Mouse (Mus musculus): ENCODE data around the gene Ramp2. TPM values are rescaled to one million over a fixed set of nuclear protein-coding genes. Genes with fewer than 3 reads are reported as not detected.

Gene Ramp2
- polyA plus RNA-seq, 1 experiment: 2.7 TPM

- TF ChIP-seq CTCF (IDR thresholded peaks at IDR 0.05; ENCODE audit: borderline replicate concordance, insufficient read depth, low read length): no peak
- TF ChIP-seq POLR2A (IDR thresholded peaks at IDR 0.05; ENCODE audit: low read depth, low read length): no peak
- Histone ChIP-seq H3K4me3 (ENCODE audit: insufficient read depth, low read length) (no peak overlapping the region), H3K4me1 (ENCODE audit: control insufficient read depth, insufficient read depth, low read length) (peaks cover 15% of the 10 kb centered on the region; the same call in 1 of the 2 replicates), H3K27ac (ENCODE audit: insufficient read depth, low read length) (no peak overlapping the region)
Observed at GRCm38 (mm10) chr11:101263138-101263988, 17.5 kb downstream of the Ramp2 start.

- Histone ChIP-seq H3K27ac (ENCODE audit: insufficient read depth, low read length) (no peak overlapping the region), H3K4me1 (ENCODE audit: control insufficient read depth, insufficient read depth, low read length) (peaks cover 15% of the 10 kb centered on the region; the same call in 1 of the 2 replicates), H3K4me3 (ENCODE audit: insufficient read depth, low read length) (no peak overlapping the region)
- no peak for TF ChIP-seq POLR2A (IDR thresholded peaks at IDR 0.05; ENCODE audit: low read depth, low read length)
- TF ChIP-seq CTCF (IDR thresholded peaks at IDR 0.05; ENCODE audit: borderline replicate concordance, insufficient read depth, low read length): no peak
Observed at GRCm38 (mm10) chr11:101263989-101264280, 18.1 kb downstream of the Ramp2 start.

- Histone ChIP-seq H3K4me3 (ENCODE audit: insufficient read depth, low read length) (no peak overlapping the region), H3K4me1 (ENCODE audit: control insufficient read depth, insufficient read depth, low read length) (peaks cover 10% of the 10 kb centered on the region; the same call in 1 of the 2 replicates), H3K27ac (ENCODE audit: insufficient read depth, low read length) (no peak overlapping the region)
- TF ChIP-seq CTCF (IDR thresholded peaks at IDR 0.05; ENCODE audit: borderline replicate concordance, insufficient read depth, low read length): no peak
- TF ChIP-seq POLR2A (IDR thresholded peaks at IDR 0.05; ENCODE audit: low read depth, low read length): no peak
Observed at GRCm38 (mm10) chr11:101264954-101265471, 19.2 kb downstream of the Ramp2 start.

GRCm38 (mm10) chr11:101265906-101266305 is 20.1 kb downstream of the Ramp2 start:
- Histone ChIP-seq H3K27ac (ENCODE audit: insufficient read depth, low read length) (no peak overlapping the region), H3K4me3 (ENCODE audit: insufficient read depth, low read length) (no peak overlapping the region), H3K4me1 (ENCODE audit: control insufficient read depth, insufficient read depth, low read length) (peaks cover 10% of the 10 kb centered on the region; the same call in 1 of the 2 replicates)
- no peak for TF ChIP-seq POLR2A (IDR thresholded peaks at IDR 0.05; ENCODE audit: low read depth, low read length)
- no peak for TF ChIP-seq CTCF (IDR thresholded peaks at IDR 0.05; ENCODE audit: borderline replicate concordance, insufficient read depth, low read length)

GRCm38 (mm10) chr11:101269577-101270116 is 23.8 kb downstream of the Ramp2 start:
- H3K4me1 ChIP-seq (ENCODE audit: control insufficient read depth, insufficient read depth, low read length): peaks cover 4% of the 10 kb centered on the region; the same call in 1 of the 2 replicates
- no peak overlapping the region for H3K4me3 ChIP-seq (ENCODE audit: insufficient read depth, low read length)
- H3K27ac ChIP-seq (ENCODE audit: insufficient read depth, low read length): no peak overlapping the region
- TF ChIP-seq POLR2A (IDR thresholded peaks at IDR 0.05; ENCODE audit: low read depth, low read length) (no peak), CTCF (IDR thresholded peaks at IDR 0.05; ENCODE audit: borderline replicate concordance, insufficient read depth, low read length) (no peak)

GRCm38 (mm10) chr11:101272446-101272845 is 26.6 kb downstream of the Ramp2 start:
- Histone ChIP-seq H3K27ac (ENCODE audit: insufficient read depth, low read length) (no peak overlapping the region), H3K4me3 (ENCODE audit: insufficient read depth, low read length) (no peak overlapping the region), H3K4me1 (ENCODE audit: control insufficient read depth, insufficient read depth, low read length) (peaks cover 3% of the 10 kb centered on the region; the same call in 1 of the 2 replicates)
- TF ChIP-seq POLR2A (IDR thresholded peaks at IDR 0.05; ENCODE audit: low read depth, low read length) (no peak), CTCF (IDR thresholded peaks at IDR 0.05; ENCODE audit: borderline replicate concordance, insufficient read depth, low read length) (no peak)

GRCm38 (mm10) chr11:101275309-101275708 is 29.5 kb downstream of the Ramp2 start:
- Histone ChIP-seq H3K4me3 (ENCODE audit: insufficient read depth, low read length) (no peak overlapping the region), H3K27ac (ENCODE audit: insufficient read depth, low read length) (no peak overlapping the region), H3K4me1 (ENCODE audit: control insufficient read depth, insufficient read depth, low read length) (peaks cover 5% of the 10 kb centered on the region; the same call in 1 of the 2 replicates)
- no peak for TF ChIP-seq CTCF (IDR thresholded peaks at IDR 0.05; ENCODE audit: borderline replicate concordance, insufficient read depth, low read length)
- TF ChIP-seq POLR2A (IDR thresholded peaks at IDR 0.05; ENCODE audit: low read depth, low read length): no peak

GRCm38 (mm10) chr11:101276319-101277070 is 30.7 kb downstream of the Ramp2 start:
- no peak overlapping the region for H3K4me3 ChIP-seq (ENCODE audit: insufficient read depth, low read length)
- TF ChIP-seq CTCF (IDR thresholded peaks at IDR 0.05; ENCODE audit: borderline replicate concordance, insufficient read depth, low read length) (no peak), POLR2A (IDR thresholded peaks at IDR 0.05; ENCODE audit: low read depth, low read length) (no peak; the same call in 1 of the 2 replicates)
- peaks cover 5% of the 10 kb centered on the region; the same call in 1 of the 2 replicates for H3K4me1 ChIP-seq (ENCODE audit: control insufficient read depth, insufficient read depth, low read length)
- no peak overlapping the region for H3K27ac ChIP-seq (ENCODE audit: insufficient read depth, low read length)

All from embryonic fibroblast, embryonic 13.5 days (primary cell).